ENCODE assay signal across 14 mouse cellular contexts in the genomic region with DNA sequence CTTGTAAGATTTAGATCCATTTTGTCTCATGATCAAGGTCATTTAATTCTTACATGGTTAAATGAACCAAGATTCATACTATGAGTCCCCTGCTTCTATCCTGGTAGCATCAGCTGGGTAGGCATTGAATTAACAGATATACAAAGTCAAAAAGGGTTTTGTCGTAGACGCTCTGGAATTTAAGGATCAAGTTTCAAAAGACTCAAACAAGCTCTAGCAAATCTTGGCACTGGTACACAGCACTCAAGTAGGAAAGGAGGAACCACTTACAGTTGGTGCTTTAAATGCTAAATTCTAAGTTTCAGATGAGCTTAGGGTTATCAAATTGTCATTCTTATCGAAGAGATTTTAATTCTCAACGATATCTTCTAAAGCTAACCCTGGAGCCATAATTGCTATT.
"Had no signal": no experiment of that assay in that cellular context is flagged by ENCODE, and none has a peak within 500 bp of the region (broad histone marks: within the 10 kb centered on the region; RNA-seq: fewer than 3 reads in every experiment).

No protein-coding gene starts in this region.

- H3K36me3 ChIP-seq: limb, embryonic 15.5 days; lung, embryonic 15.5 days had no signal

- DNase-seq: kidney, adult 18-20 months; kidney, adult 9 months; kidney, postnatal 14 days; kidney, postnatal 4 days; liver, postnatal 0 days; midbrain, embryonic 14.5 days; thymus, adult 18-20 months; thymus, postnatal 36 days had no signal

- H3K9ac ChIP-seq: limb, embryonic 15.5 days; liver, embryonic 14.5 days; liver, postnatal 0 days; lung, embryonic 15.5 days had no signal

- H3K27me3 ChIP-seq: limb, embryonic 15.5 days; lung, embryonic 15.5 days had no signal

- ATAC-seq: intestine, embryonic 16.5 days; liver, postnatal 0 days had no signal

- H3K4me2 ChIP-seq: limb, embryonic 15.5 days; liver, embryonic 11.5 days; lung, embryonic 15.5 days; midbrain, embryonic 11.5 days had no signal

- H3K4me1 ChIP-seq: limb, embryonic 15.5 days; lung, embryonic 15.5 days had no signal

- H3K4me3 ChIP-seq: limb, embryonic 15.5 days; lung, embryonic 15.5 days had no signal

- H3K9me3 ChIP-seq: limb, embryonic 15.5 days; lung, embryonic 15.5 days had no signal

- H3K27ac ChIP-seq: limb, embryonic 15.5 days; liver, embryonic 14.5 days; lung, embryonic 15.5 days had no signal
